Mouse (Mus musculus): ENCODE data around the gene 4930558K02Rik.

4930558K02Rik gene

GRCm38 (mm10) chr1:161951009-161951779 lies 28.2 kb downstream of the 4930558K02Rik start:
- peak; percentile 48 for DNase-seq (ENCODE audit: low read depth)

- DNase-seq (ENCODE audit: low read depth), result no peak
These were observed 37.4 kb downstream of the 4930558K02Rik start for GRCm38 (mm10) chr1:161942082-161942481.

GRCm38 (mm10) chr1:161932286-161932685 lies 47.1 kb downstream of the 4930558K02Rik start:
- no peak for DNase-seq (ENCODE audit: low read depth)

GRCm38 (mm10) chr1:161931817-161932216 lies 47.6 kb downstream of the 4930558K02Rik start:
- no peak for DNase-seq (ENCODE audit: low read depth)

- DNase-seq (ENCODE audit: low read depth), result no peak
These were observed 48.1 kb downstream of the 4930558K02Rik start for GRCm38 (mm10) chr1:161931313-161931712.

GRCm38 (mm10) chr1:161927976-161928375 lies 51.5 kb downstream of the 4930558K02Rik start:
- DNase-seq (ENCODE audit: low read depth), result no peak

GRCm38 (mm10) chr1:161925281-161925805 lies 54.1 kb downstream of the 4930558K02Rik start:
- no peak for DNase-seq (ENCODE audit: low read depth)

GRCm38 (mm10) chr1:161924321-161924720 lies 55.1 kb downstream of the 4930558K02Rik start:
- DNase-seq (ENCODE audit: low read depth), result no peak

- no peak for DNase-seq (ENCODE audit: low read depth)
These were observed 57.5 kb downstream of the 4930558K02Rik start for GRCm38 (mm10) chr1:161921928-161922327.

GRCm38 (mm10) chr1:161920475-161921454 lies 58.7 kb downstream of the 4930558K02Rik start:
- DNase-seq (ENCODE audit: low read depth), result no peak

- DNase-seq (ENCODE audit: low read depth), result no peak
These were observed 59.8 kb downstream of the 4930558K02Rik start for GRCm38 (mm10) chr1:161919594-161919993.

- no peak for DNase-seq (ENCODE audit: low read depth)
These were observed 60.6 kb downstream of the 4930558K02Rik start for GRCm38 (mm10) chr1:161918682-161919372.

- DNase-seq (ENCODE audit: low read depth), result no peak
These were observed 61.4 kb downstream of the 4930558K02Rik start for GRCm38 (mm10) chr1:161917940-161918484.

- no peak for DNase-seq (ENCODE audit: low read depth)
These were observed 63.4 kb downstream of the 4930558K02Rik start for GRCm38 (mm10) chr1:161916036-161916435.

- DNase-seq (ENCODE audit: low read depth), result no peak
These were observed 65.8 kb downstream of the 4930558K02Rik start for GRCm38 (mm10) chr1:161913648-161913984.

- DNase-seq (ENCODE audit: low read depth), result no peak
These were observed 66.3 kb downstream of the 4930558K02Rik start for GRCm38 (mm10) chr1:161912940-161913647.

GRCm38 (mm10) chr1:161909074-161909473 lies 70.4 kb downstream of the 4930558K02Rik start:
- DNase-seq (ENCODE audit: low read depth), result no peak

GRCm38 (mm10) chr1:161907795-161908457 lies 71.5 kb downstream of the 4930558K02Rik start:
- DNase-seq (ENCODE audit: low read depth), result peak; percentile 46

- peak; percentile 59 for DNase-seq (ENCODE audit: low read depth)
These were observed 72.3 kb downstream of the 4930558K02Rik start for GRCm38 (mm10) chr1:161907111-161907510.

- no peak for DNase-seq (ENCODE audit: low read depth)
These were observed 76.6 kb downstream of the 4930558K02Rik start for GRCm38 (mm10) chr1:161902692-161903452.

Data from naive thymus-derived CD4-positive, alpha-beta T cell, adult 2 months (primary cell).